Mouse (Mus musculus): ENCODE data around the gene Ttc9c.

The Ttc9c gene

DNA sequence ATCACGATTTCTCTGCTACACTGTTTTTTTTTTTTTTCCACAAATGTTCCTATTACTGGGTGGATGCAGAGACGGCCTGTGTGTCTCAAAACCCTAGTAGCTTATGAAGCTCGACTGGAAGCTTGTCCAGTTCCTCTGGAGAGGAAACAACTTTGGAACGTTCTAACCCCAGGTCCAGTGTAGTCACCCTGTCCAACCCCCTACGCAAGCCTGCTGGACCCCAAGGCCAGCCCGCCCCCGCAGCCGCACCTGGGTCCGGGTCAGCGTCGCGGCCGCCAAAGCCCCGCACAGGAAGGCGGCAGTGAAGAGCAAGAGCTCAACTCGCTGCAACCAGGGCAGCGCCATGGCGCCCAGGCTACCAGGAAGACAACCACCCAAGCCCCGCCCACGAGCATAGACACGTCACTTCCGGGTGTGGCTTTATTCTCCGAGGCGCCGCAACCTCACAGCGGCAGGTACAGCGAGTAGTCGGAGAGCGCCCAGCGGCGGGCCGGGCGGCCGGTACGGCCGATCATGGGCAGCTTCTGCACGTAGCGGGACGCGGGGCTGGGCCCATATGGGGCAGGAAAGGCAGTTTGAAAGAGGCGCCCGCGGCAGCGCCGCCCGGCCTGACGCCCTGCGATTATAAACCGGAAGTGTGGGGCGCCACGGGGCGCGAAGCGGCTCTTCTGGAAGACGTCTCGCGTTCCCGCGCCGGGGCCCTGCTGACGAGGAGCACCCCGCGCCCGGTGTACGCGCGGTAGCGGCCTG, 44.9 kb downstream of the Ttc9c start, which contains the start of gene Tmem179b:
Gene Tmem179b (minus strand): TSS at position 382 of the 750 bp plus-strand sequence.
- peak; percentile 93 for DNase-seq (ENCODE audit: inconsistent ontology term)

DNA sequence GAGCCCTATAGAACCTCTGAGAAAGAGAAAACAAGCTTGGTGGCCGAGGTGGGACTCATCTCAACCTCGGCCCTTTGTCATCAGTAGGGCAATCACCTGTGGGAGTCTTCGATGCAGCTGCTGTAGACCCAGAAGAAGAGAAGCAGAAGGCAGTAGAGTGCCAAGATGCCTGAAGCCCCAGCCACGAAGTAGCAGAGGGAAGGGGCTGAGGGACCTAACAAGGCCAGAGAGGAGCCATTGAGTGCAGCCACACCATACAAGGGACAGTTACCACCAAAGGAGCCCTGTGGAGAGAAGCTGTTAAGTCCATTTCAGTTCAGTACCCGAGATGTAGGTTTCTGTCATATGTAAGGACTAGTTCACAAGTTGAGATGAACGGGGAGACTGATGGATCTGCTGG, 45.7 kb downstream of the Ttc9c start:
- DNase-seq (ENCODE audit: inconsistent ontology term): no peak

DNA sequence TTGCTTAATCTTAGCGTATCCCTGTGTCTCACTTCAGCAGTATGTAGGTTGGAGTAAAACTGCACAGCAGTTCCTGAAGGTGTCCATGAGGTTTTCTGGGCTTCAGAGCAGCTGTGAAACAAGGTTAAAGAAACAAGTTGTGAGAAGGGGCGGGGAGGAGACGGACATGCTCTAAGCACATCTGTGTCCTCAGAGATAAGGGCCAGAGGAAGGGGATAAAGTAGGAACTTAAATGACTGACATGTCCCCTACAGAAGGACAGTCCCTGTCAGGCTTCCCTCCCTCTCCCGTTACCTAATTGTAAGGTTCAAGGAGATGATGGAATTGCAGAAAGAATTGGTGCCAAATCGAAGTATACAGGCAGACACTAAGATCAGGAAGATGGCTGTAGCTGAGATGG, 46.1 kb downstream of the Ttc9c start:
- DNase-seq (ENCODE audit: inconsistent ontology term): no peak

DNA sequence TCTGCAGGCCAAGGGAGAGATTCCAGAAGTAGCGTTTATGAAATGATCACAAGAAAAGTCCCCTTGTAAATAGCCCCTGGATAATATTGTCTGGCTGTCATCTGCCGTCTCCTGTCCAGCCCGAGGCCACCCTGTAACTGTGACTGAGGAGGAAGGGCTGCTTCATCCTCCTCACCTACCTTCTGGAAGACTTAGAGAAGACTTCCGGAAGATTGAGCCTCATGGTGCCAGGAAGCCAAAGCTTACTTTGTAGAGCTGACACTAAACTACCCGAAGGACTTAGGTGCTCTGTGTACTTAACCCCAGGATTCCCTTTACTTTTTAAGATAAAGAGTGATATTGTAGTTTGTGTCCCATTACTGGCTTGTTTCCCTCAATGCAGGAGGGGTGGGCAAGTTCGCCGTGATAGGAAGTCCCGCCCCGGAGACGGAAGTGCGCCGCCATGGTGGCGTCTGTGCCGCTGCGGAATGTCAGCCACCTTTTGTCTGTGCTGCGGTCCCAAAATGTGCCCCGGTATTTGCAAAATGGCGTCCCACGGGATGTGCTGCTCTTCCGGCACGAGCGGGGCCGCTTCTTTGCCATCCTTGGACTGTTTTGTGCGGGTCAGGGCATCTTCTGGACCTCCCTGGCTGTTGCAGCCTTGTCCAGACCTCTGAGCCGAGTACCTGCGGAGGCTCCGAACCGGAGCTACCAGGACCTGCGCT, 48.4 kb downstream of the Ttc9c start, which contains the start of gene Tmem223:
Gene Tmem223 (plus strand): TSS at position 430 of the 704 bp plus-strand sequence.
- peak; percentile 70 for DNase-seq (ENCODE audit: inconsistent ontology term)

DNA sequence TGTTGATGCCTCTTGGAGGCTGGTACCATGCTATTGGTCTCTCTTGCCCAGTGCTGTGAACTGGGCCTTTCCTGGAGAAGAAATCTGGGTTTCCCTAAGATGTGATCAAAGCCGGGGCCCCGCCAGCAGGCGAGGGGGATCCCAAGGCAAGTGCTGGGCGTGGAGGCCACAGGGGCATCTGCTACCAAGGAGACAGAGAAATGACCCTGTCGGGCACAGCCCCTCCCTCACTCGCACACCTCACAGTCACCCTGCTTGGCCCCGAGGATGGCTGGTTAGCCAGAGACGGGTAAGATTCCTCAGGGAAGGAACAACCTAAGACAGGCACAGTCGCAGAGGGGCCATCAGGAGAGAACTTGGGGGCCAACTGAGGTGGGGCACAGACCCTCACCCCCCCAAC, 53.6 kb downstream of the Ttc9c start:
- DNase-seq (ENCODE audit: inconsistent ontology term): no peak

DNA sequence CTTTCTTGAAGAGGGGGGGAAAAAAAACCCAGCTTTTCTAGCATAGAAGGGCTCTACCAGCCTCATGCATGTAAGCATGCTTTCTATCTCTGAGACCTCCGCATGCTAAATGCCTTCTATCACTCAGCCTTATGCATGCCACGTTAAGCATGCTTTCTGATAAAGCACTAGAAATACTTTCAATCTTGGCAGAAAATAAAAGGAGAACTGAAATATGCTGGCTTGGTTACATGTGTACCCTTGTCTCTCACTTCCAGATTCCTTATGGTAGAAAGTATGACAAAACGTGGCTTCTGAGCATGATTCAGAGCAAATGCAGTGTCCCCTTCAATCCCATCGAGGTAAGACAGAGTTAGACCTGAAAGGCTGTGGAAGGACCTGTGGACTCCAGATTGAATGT, 55.9 kb downstream of the Ttc9c start:
- no peak for DNase-seq (ENCODE audit: inconsistent ontology term)

DNA sequence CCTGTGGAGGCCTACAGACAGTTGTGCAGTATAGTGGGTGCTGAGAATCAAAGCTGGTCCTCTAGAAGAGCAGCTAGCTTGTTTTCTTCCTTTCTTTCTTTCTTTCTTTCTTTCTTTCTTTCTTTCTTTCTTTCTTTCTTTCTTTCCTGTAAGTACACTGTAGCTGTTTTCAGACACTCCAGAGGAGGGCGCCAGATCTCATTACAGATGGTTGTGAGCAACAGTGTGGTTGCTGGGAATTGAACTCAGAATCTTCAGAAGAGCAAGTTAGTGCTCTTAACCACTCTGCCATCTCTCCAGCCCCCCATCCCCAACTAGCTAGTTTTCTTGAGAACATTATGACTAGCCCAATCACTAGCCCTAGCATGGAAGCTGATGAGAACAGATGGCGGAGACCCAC, 58.4 kb downstream of the Ttc9c start:
- DNase-seq (ENCODE audit: inconsistent ontology term): no peak
